In genomic region chr7:74200661-74201060, GRCm38 (mm10) we compare ENCODE assay signal across 10 mouse cellular contexts.
DNase-seq lines count a peak whose midpoint lies in the region; ATAC-seq lines count a peak whose summit lies in the region.
"Had no signal": no experiment of that assay in that cellular context is flagged by ENCODE, and none has a peak within 500 bp of the region (broad histone marks: within the 10 kb centered on the region; RNA-seq: fewer than 3 reads in every experiment).

No protein-coding gene starts in this region.

- H3K27me3 ChIP-seq in hindbrain, embryonic 10.5 days (ENCODE audit: insufficient read depth, poor library complexity, severe bottlenecking) = no peaks in the 10 kb centered on the region
- no peaks in the 10 kb centered on the region for H3K27me3 ChIP-seq in hindbrain, embryonic 14.5 days (ENCODE audit: control insufficient read depth, insufficient read depth, low read length)
- no peaks in the 10 kb centered on the region for H3K27me3 ChIP-seq in midbrain, embryonic 14.5 days (ENCODE audit: control insufficient read depth, insufficient read depth, low read length)
- H3K27me3 ChIP-seq in midbrain, embryonic 13.5 days = no peaks in the 10 kb centered on the region
- no peaks in the 10 kb centered on the region for H3K27me3 ChIP-seq in neural tube, embryonic 11.5 days (ENCODE audit: control insufficient read depth, insufficient read depth, low read length)

- H3K9ac ChIP-seq in hindbrain, embryonic 14.5 days = no peak overlapping the region
- no peak overlapping the region for H3K9ac ChIP-seq in midbrain, embryonic 14.5 days (replicated peaks; ENCODE audit: low read length)
- H3K9ac ChIP-seq in midbrain, embryonic 13.5 days (replicated peaks) = no peak overlapping the region
- no peak overlapping the region for H3K9ac ChIP-seq in neural tube, embryonic 11.5 days (ENCODE audit: low read length)

- no peak overlapping the region for H3K4me2 ChIP-seq in hindbrain, embryonic 14.5 days (replicated peaks)
- H3K4me2 ChIP-seq in midbrain, embryonic 14.5 days (ENCODE audit: low read length) = no peak overlapping the region
- H3K4me2 ChIP-seq in midbrain, embryonic 13.5 days (replicated peaks) = no peak overlapping the region
- no peak overlapping the region for H3K4me2 ChIP-seq in neural tube, embryonic 11.5 days (ENCODE audit: low read depth)

- no peak for ATAC-seq in hindbrain, embryonic 14.5 days (ENCODE audit: low FRiP score)
- ATAC-seq in midbrain, embryonic 14.5 days (ENCODE audit: low FRiP score, low TSS enrichment) = no peak
- no peak for ATAC-seq in midbrain, embryonic 13.5 days
- no peak for ATAC-seq in neural tube, embryonic 11.5 days (ENCODE audit: insufficient read depth, low FRiP score, low TSS enrichment)

- DNase-seq in hindbrain, embryonic 10.5 days (ENCODE audit: low spot score) = peak; percentile 50
- no peak for DNase-seq in hindbrain, embryonic 14.5 days (ENCODE audit: low spot score)
- DNase-seq in midbrain, embryonic 14.5 days = peak; percentile 37
- peak; percentile 70 for DNase-seq in embryo, embryonic 10 days (ENCODE audit: low spot score)
- peak; percentile 46 for DNase-seq in neural tube, embryonic 11.5 days (ENCODE audit: low spot score)
- no peak for DNase-seq in adipocyte (ENCODE audit: low spot score)
- DNase-seq in spleen, postnatal 10 days (ENCODE audit: low spot score in 2 of 2) = no peak
- DNase-seq: heart, postnatal 36 days; spleen, adult 18-20 months had no signal

- no peaks in the 10 kb centered on the region for H3K9me3 ChIP-seq in hindbrain, embryonic 10.5 days
- H3K9me3 ChIP-seq in hindbrain, embryonic 14.5 days (ENCODE audit: control insufficient read depth, low read length) = no peaks in the 10 kb centered on the region
- H3K9me3 ChIP-seq in midbrain, embryonic 14.5 days (ENCODE audit: control insufficient read depth, low read length) = no peaks in the 10 kb centered on the region
- H3K9me3 ChIP-seq in midbrain, embryonic 13.5 days = no peaks in the 10 kb centered on the region
- H3K9me3 ChIP-seq in neural tube, embryonic 11.5 days (ENCODE audit: control insufficient read depth, low read length) = no peaks in the 10 kb centered on the region

- WGBS in hindbrain, embryonic 10.5 days = 33% methylated on average over 4 of the region's 4 CpGs
- 30% methylated on average over 4 of the region's 4 CpGs for WGBS in hindbrain, embryonic 14.5 days
- 32% methylated on average over 4 of the region's 4 CpGs for WGBS in midbrain, embryonic 14.5 days
- 28% methylated on average over 4 of the region's 4 CpGs for WGBS in midbrain, embryonic 13.5 days
- WGBS in neural tube, embryonic 11.5 days = 35% methylated on average over 4 of the region's 4 CpGs

- H3K27ac ChIP-seq in hindbrain, embryonic 10.5 days = no peak overlapping the region
- no peak overlapping the region for H3K27ac ChIP-seq in hindbrain, embryonic 14.5 days
- no peak overlapping the region for H3K27ac ChIP-seq in midbrain, embryonic 14.5 days (replicated peaks; ENCODE audit: low read depth, low read length)
- H3K27ac ChIP-seq in midbrain, embryonic 13.5 days = no peak overlapping the region
- H3K27ac ChIP-seq in neural tube, embryonic 11.5 days (ENCODE audit: low read depth, low read length) = no peak overlapping the region

- no peaks in the 10 kb centered on the region for H3K36me3 ChIP-seq in hindbrain, embryonic 10.5 days
- H3K36me3 ChIP-seq in hindbrain, embryonic 14.5 days (replicated peaks; ENCODE audit: control insufficient read depth, insufficient read depth) = no peaks in the 10 kb centered on the region
- no peaks in the 10 kb centered on the region for H3K36me3 ChIP-seq in midbrain, embryonic 14.5 days (ENCODE audit: control insufficient read depth, insufficient read depth, low read length)
- H3K36me3 ChIP-seq in midbrain, embryonic 13.5 days = no peaks in the 10 kb centered on the region
- no peaks in the 10 kb centered on the region for H3K36me3 ChIP-seq in neural tube, embryonic 11.5 days (ENCODE audit: control insufficient read depth, insufficient read depth, low read length)

- H3K4me3 ChIP-seq in hindbrain, embryonic 10.5 days = no peak overlapping the region
- H3K4me3 ChIP-seq in hindbrain, embryonic 14.5 days (replicated peaks; ENCODE audit: low read length) = no peak overlapping the region
- H3K4me3 ChIP-seq in midbrain, embryonic 14.5 days (replicated peaks; ENCODE audit: low read depth, low read length) = no peak overlapping the region
- no peak overlapping the region for H3K4me3 ChIP-seq in midbrain, embryonic 13.5 days (replicated peaks)
- no peak overlapping the region for H3K4me3 ChIP-seq in neural tube, embryonic 11.5 days (ENCODE audit: low read depth, low read length)

- H3K4me1 ChIP-seq in hindbrain, embryonic 10.5 days (replicated peaks) = no peaks in the 10 kb centered on the region
- H3K4me1 ChIP-seq in hindbrain, embryonic 14.5 days (replicated peaks; ENCODE audit: control insufficient read depth, insufficient read depth, low read length) = no peaks in the 10 kb centered on the region
- H3K4me1 ChIP-seq in midbrain, embryonic 14.5 days (ENCODE audit: control insufficient read depth, insufficient read depth, low read length) = no peaks in the 10 kb centered on the region
- H3K4me1 ChIP-seq in midbrain, embryonic 13.5 days (replicated peaks) = no peaks in the 10 kb centered on the region
- no peaks in the 10 kb centered on the region for H3K4me1 ChIP-seq in neural tube, embryonic 11.5 days (ENCODE audit: control insufficient read depth, insufficient read depth, low read length)

Comparison
In these comparisons a context has a peak if more than half of its experiments do, and no peak if none do; other contexts are left out.
1. DNase-seq: peak in hindbrain, embryonic 10.5 days (single experiment), midbrain, embryonic 14.5 days (single experiment), embryo, embryonic 10 days (single experiment) and neural tube, embryonic 11.5 days (single experiment); none in hindbrain, embryonic 14.5 days (single experiment), adipocyte (single experiment) and spleen, postnatal 10 days (0 of 2).